Mouse (Mus musculus) left cerebral cortex, postnatal 10 days (tissue): ENCODE measurements around the gene Zfp553. TPM values are rescaled to one million over a fixed set of nuclear protein-coding genes. Genes with fewer than 3 reads are reported as not detected.
A peak's percentile ranks its signal among the peaks of the same experiment; 100 is the strongest.

Experiments
- DNase-seq, 2 experiments: peaks; one replicate each; pipeline ENCODE4 v3.0.0; 2021 to 2022; ENCODE audit warnings: low spot score in 2 of 2, mixed read lengths in 1 of 2; ENCODE audit errors: extremely low spot score in 1 of 2
- intact Hi-C: fragments of 180-260 bp; cut with DNase I; formaldehyde crosslinking; loops from one replicate; pipeline ENCODE4 v1.15.1; 2025
- total RNA-seq, 2 experiments: library from RNA; stranded (reverse); gene quantifications; 2 replicates each; pipeline ENCODE4 v1.2.3; 2021

Gene Zfp553
- total RNA-seq, result 10 to 100 TPM; 16.6 to 18.4 TPM

GRCm38 (mm10) chr7:127232622-127233367 lies at the start of gene Zfp553, which contains the start of gene Sept1:
Gene Zfp553 (plus strand): TSS chr7:127233061.
Gene Sept1 (minus strand): TSS chr7:127233130.
- DNase-seq, result peak; percentile 67 to 90
- intact Hi-C loops, result no loop called here

GRCm38 (mm10) chr7:127183345-127183744 lies 49.5 kb upstream of the Zfp553 start:
- intact Hi-C loops, result no loop called here

GRCm38 (mm10) chr7:127183828-127184227 lies 49.0 kb upstream of the Zfp553 start:
- intact Hi-C loops, result no loop called here
- peak in 1 of 2 experiments; percentile 37 for DNase-seq

More at GRCm38 (mm10) chr7:127183345-127183744, 49.5 kb upstream of the Zfp553 start:
- DNase-seq, result no peak

- intact Hi-C loops, result loop anchor here (5.0 kb wide), 1 partner anchor 52 kb away; no protein-coding TSS in a partner anchor
- DNase-seq, result no peak
Measured at GRCm38 (mm10) chr7:127184720-127185119, 48.1 kb upstream of the Zfp553 start.

GRCm38 (mm10) chr7:127185601-127186000 lies 47.3 kb upstream of the Zfp553 start:
- intact Hi-C loops, result loop anchor here (5.0 kb wide), 1 partner anchor 53 kb away; no protein-coding TSS in a partner anchor
- DNase-seq, result no peak

- no peak for DNase-seq
- intact Hi-C loops, result loop anchor here (5.0 kb wide), 1 partner anchor 55 kb away; no protein-coding TSS in a partner anchor
Measured at GRCm38 (mm10) chr7:127187351-127187750, 45.5 kb upstream of the Zfp553 start.

- no peak for DNase-seq
- intact Hi-C loops, result loop anchor here (5.0 kb wide), 1 partner anchor 56 kb away; no protein-coding TSS in a partner anchor
Measured at GRCm38 (mm10) chr7:127188305-127189276, 44.3 kb upstream of the Zfp553 start.

- intact Hi-C loops, result no loop called here
- DNase-seq, result no peak
Measured at GRCm38 (mm10) chr7:127190672-127191071, 42.2 kb upstream of the Zfp553 start.

- intact Hi-C loops, result no loop called here
- no peak for DNase-seq
Measured at GRCm38 (mm10) chr7:127192989-127193388, 39.9 kb upstream of the Zfp553 start.

GRCm38 (mm10) chr7:127194011-127194632 lies 38.7 kb upstream of the Zfp553 start:
- intact Hi-C loops, result no loop called here
- no peak for DNase-seq

GRCm38 (mm10) chr7:127194633-127195029 lies 38.2 kb upstream of the Zfp553 start:
- peak in 1 of 2 experiments; percentile 43 for DNase-seq
- intact Hi-C loops, result no loop called here

GRCm38 (mm10) chr7:127195544-127196295 lies 37.1 kb upstream of the Zfp553 start, which contains the start of gene Cd2bp2:
Gene Cd2bp2 (minus strand): TSS chr7:127196050.
- intact Hi-C loops, result no loop called here
- DNase-seq, result peak; percentile 96 to 98

- DNase-seq, result no peak
- intact Hi-C loops, result no loop called here
Measured at GRCm38 (mm10) chr7:127196484-127196883, 36.4 kb upstream of the Zfp553 start.

GRCm38 (mm10) chr7:127206606-127207005 lies 26.3 kb upstream of the Zfp553 start:
- intact Hi-C loops, result no loop called here
- no peak for DNase-seq

- DNase-seq, result no peak
- intact Hi-C loops, result no loop called here
Measured at GRCm38 (mm10) chr7:127207374-127208294, 25.2 kb upstream of the Zfp553 start.

GRCm38 (mm10) chr7:127208295-127208552 lies 24.6 kb upstream of the Zfp553 start, which contains the start of gene Tbc1d10b:
Gene Tbc1d10b (minus strand): TSS chr7:127208468.
- intact Hi-C loops, result no loop called here
- DNase-seq, result no peak
